Mouse (Mus musculus): ENCODE results near the gene Ttc36. TPM values are rescaled to one million over a fixed set of nuclear protein-coding genes. Genes with fewer than 3 reads are reported as not detected.

Ttc36 gene
- polyA plus RNA-seq (2012; rRNA removed), result 1.9 and 2.2 TPM in 2 replicates

DNA sequence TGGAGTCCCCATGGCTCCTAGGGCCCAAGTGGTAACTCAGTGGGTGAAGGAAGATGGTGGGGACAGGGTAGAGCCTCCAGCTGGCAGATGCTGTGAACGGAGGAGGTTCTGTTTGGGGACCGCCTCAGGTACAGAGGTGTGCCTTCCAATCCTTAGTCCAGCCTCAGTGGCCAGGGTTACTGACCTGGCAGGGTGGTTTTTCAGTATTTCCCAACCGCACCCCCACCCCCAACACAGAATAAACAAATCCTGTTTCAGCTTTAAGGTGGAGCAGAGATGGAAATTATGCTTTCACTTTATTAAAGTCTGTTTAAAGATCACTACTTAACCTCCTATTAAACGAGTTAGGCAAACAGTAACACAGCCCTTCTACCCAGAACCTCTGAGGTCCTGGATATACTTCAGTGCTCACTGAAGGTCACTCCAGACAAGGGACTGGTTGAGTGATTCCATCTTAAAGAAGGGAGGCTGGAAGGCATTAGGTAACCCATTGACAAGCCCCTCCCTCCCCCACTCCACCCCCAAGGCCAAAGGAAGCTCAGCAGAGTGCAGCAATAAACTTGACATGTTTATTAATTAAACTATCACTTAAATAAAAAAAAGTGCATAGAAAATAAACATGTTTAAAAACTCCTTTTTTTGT lies at the start of gene Ttc36:
TSS of gene Ttc36 (minus strand) at position 265 of the 643 bp plus-strand sequence.
- Histone ChIP-seq H3K27ac (ENCODE audit: insufficient read depth, low read length) (no peak within 1 kb of the TSS), H3K4me3 (ENCODE audit: extremely low read depth, insufficient read depth, insufficient read length) (no peak within 1 kb of the TSS), H3K4me1 (ENCODE audit: control insufficient read depth, insufficient read depth, insufficient read length) (peaks cover 4% of the 10 kb centered on the region; the same call in 1 of the 2 replicates), H3K36me3 (ENCODE audit: control insufficient read depth, insufficient read depth, low read length) (peaks cover 23% of the 10 kb centered on the region), H3K27me3 (ENCODE audit: control insufficient read depth, insufficient read depth, low read length) (peaks cover 3% of the 10 kb centered on the region)
- no peak for DNase-seq (ENCODE audit: low read depth in 1 of 2, low spot score in 2 of 2)
- TF ChIP-seq CTCF (IDR thresholded peaks at IDR 0.05; ENCODE audit: extremely low read depth, insufficient read depth, insufficient read length, insufficient replicate concordance) (no peak), POLR2A (IDR thresholded peaks at IDR 0.05; ENCODE audit: low read depth, low read length) (no peak)
- WGBS, result 80% methylated on average over 4 of the region's 4 CpGs

GRCm38 (mm10) chr9:44847446-44847845 lies 44.6 kb upstream of the Ttc36 start:
- H3K4me3 ChIP-seq (ENCODE audit: extremely low read depth, insufficient read depth, insufficient read length), result no peak overlapping the region
- no peaks in the 10 kb centered on the region for H3K4me1 ChIP-seq (ENCODE audit: control insufficient read depth, insufficient read depth, insufficient read length)
- 90% methylated on average over 6 of the region's 6 CpGs for WGBS
- peaks cover 49% of the 10 kb centered on the region for H3K36me3 ChIP-seq (ENCODE audit: control insufficient read depth, insufficient read depth, low read length)
- TF ChIP-seq CTCF (IDR thresholded peaks at IDR 0.05; ENCODE audit: extremely low read depth, insufficient read depth, insufficient read length, insufficient replicate concordance), result no peak
- TF ChIP-seq POLR2A (IDR thresholded peaks at IDR 0.05; ENCODE audit: low read depth, low read length), result no peak
- no peak for DNase-seq (ENCODE audit: low read depth in 1 of 2, low spot score in 2 of 2)
- H3K27me3 ChIP-seq (ENCODE audit: control insufficient read depth, insufficient read depth, low read length), result no peaks in the 10 kb centered on the region
- H3K27ac ChIP-seq (ENCODE audit: insufficient read depth, low read length), result no peak overlapping the region

DNA sequence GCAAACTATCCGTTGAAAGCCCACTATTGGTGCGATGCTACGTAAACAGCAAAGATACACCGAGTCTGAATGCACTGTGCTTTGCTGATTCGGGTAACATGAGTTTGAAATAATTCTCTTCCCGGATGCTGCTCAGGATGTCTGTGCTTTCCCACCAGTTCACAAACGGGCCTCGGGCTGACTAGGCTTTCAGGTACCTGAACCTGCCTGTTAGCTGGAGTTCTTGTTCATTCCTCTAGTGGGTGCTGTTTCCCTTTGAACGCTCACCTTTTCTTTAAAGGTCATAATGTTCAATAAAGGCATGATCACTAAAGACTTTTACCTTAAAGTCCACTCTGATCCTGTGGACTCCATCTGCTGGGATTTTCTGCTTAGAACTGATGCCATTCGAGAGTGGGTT lies 38.4 kb upstream of the Ttc36 start:
- peaks cover 48% of the 10 kb centered on the region for H3K36me3 ChIP-seq (ENCODE audit: control insufficient read depth, insufficient read depth, low read length)
- 78% methylated on average over 10 of the region's 10 CpGs for WGBS
- no peak overlapping the region for H3K27ac ChIP-seq (ENCODE audit: insufficient read depth, low read length)
- no peak for TF ChIP-seq POLR2A (IDR thresholded peaks at IDR 0.05; ENCODE audit: low read depth, low read length)
- TF ChIP-seq CTCF (IDR thresholded peaks at IDR 0.05; ENCODE audit: extremely low read depth, insufficient read depth, insufficient read length, insufficient replicate concordance), result peak; percentile 35; the same call in 1 of the 2 replicates
- no peaks in the 10 kb centered on the region for H3K27me3 ChIP-seq (ENCODE audit: control insufficient read depth, insufficient read depth, low read length)
- H3K4me1 ChIP-seq (ENCODE audit: control insufficient read depth, insufficient read depth, insufficient read length), result no peaks in the 10 kb centered on the region
- DNase-seq (ENCODE audit: low read depth in 1 of 2, low spot score in 2 of 2), result peak; percentile 29 to 39
- no peak overlapping the region for H3K4me3 ChIP-seq (ENCODE audit: extremely low read depth, insufficient read depth, insufficient read length)

DNA sequence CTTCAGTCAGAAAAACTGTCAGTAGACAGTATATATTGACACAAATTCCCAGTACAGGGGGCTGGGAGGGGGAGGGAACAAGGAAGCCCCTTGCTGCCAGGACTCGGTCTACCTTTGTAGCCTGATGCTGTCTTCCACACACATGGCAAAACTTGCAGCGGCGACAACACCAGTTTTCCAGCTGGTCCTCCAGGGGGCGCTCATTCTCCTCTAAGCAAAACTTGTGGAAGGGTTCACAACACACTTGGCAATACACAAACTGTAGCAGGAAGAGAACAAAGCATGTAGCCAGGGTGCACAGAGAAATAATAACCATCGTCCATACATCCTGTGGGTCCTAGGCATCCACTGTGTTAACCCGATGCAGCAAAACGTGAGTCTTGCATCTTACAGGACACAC lies 33.6 kb upstream of the Ttc36 start:
- no peaks in the 10 kb centered on the region for H3K27me3 ChIP-seq (ENCODE audit: control insufficient read depth, insufficient read depth, low read length)
- 61% methylated on average over 7 of the region's 7 CpGs for WGBS
- no peak overlapping the region for H3K4me3 ChIP-seq (ENCODE audit: extremely low read depth, insufficient read depth, insufficient read length)
- peaks cover 45% of the 10 kb centered on the region for H3K36me3 ChIP-seq (ENCODE audit: control insufficient read depth, insufficient read depth, low read length)
- no peaks in the 10 kb centered on the region for H3K4me1 ChIP-seq (ENCODE audit: control insufficient read depth, insufficient read depth, insufficient read length)
- DNase-seq (ENCODE audit: low read depth in 1 of 2, low spot score in 2 of 2), result peak; percentile 41 to 63
- H3K27ac ChIP-seq (ENCODE audit: insufficient read depth, low read length), result no peak overlapping the region
- TF ChIP-seq CTCF (IDR thresholded peaks at IDR 0.05; ENCODE audit: extremely low read depth, insufficient read depth, insufficient read length, insufficient replicate concordance) (peak; percentile 63; the same call in 1 of the 2 replicates), POLR2A (IDR thresholded peaks at IDR 0.05; ENCODE audit: low read depth, low read length) (no peak)

GRCm38 (mm10) chr9:44832356-44832755 lies 29.5 kb upstream of the Ttc36 start:
- no peak for DNase-seq (ENCODE audit: low read depth in 1 of 2, low spot score in 2 of 2)
- Histone ChIP-seq H3K36me3 (ENCODE audit: control insufficient read depth, insufficient read depth, low read length) (peaks cover 43% of the 10 kb centered on the region), H3K4me3 (ENCODE audit: extremely low read depth, insufficient read depth, insufficient read length) (no peak overlapping the region), H3K4me1 (ENCODE audit: control insufficient read depth, insufficient read depth, insufficient read length) (no peaks in the 10 kb centered on the region), H3K27ac (ENCODE audit: insufficient read depth, low read length) (no peak overlapping the region), H3K27me3 (ENCODE audit: control insufficient read depth, insufficient read depth, low read length) (no peaks in the 10 kb centered on the region)
- TF ChIP-seq CTCF (IDR thresholded peaks at IDR 0.05; ENCODE audit: extremely low read depth, insufficient read depth, insufficient read length, insufficient replicate concordance) (no peak), POLR2A (IDR thresholded peaks at IDR 0.05; ENCODE audit: low read depth, low read length) (no peak)
- 96% methylated on average over 4 of the region's 4 CpGs for WGBS

- Histone ChIP-seq H3K36me3 (ENCODE audit: control insufficient read depth, insufficient read depth, low read length) (peaks cover 48% of the 10 kb centered on the region), H3K27me3 (ENCODE audit: control insufficient read depth, insufficient read depth, low read length) (no peaks in the 10 kb centered on the region), H3K4me3 (ENCODE audit: extremely low read depth, insufficient read depth, insufficient read length) (no peak overlapping the region), H3K4me1 (ENCODE audit: control insufficient read depth, insufficient read depth, insufficient read length) (no peaks in the 10 kb centered on the region), H3K27ac (ENCODE audit: insufficient read depth, low read length) (no peak overlapping the region)
- TF ChIP-seq CTCF (IDR thresholded peaks at IDR 0.05; ENCODE audit: extremely low read depth, insufficient read depth, insufficient read length, insufficient replicate concordance) (no peak), POLR2A (IDR thresholded peaks at IDR 0.05; ENCODE audit: low read depth, low read length) (no peak)
- DNase-seq (ENCODE audit: low read depth in 1 of 2, low spot score in 2 of 2), result no peak
- 71% methylated on average over 2 of the region's 2 CpGs for WGBS
Measured at GRCm38 (mm10) chr9:44830506-44830905, 27.6 kb upstream of the Ttc36 start.

- Histone ChIP-seq H3K4me1 (ENCODE audit: control insufficient read depth, insufficient read depth, insufficient read length) (no peaks in the 10 kb centered on the region), H3K4me3 (ENCODE audit: extremely low read depth, insufficient read depth, insufficient read length) (no peak overlapping the region), H3K27ac (ENCODE audit: insufficient read depth, low read length) (no peak overlapping the region), H3K36me3 (ENCODE audit: control insufficient read depth, insufficient read depth, low read length) (peaks cover 49% of the 10 kb centered on the region), H3K27me3 (ENCODE audit: control insufficient read depth, insufficient read depth, low read length) (no peaks in the 10 kb centered on the region)
- WGBS, result 93% methylated on average over 11 of the region's 11 CpGs
- DNase-seq (ENCODE audit: low read depth in 1 of 2, low spot score in 2 of 2), result no peak
- no peak for TF ChIP-seq POLR2A (IDR thresholded peaks at IDR 0.05; ENCODE audit: low read depth, low read length)
- TF ChIP-seq CTCF (IDR thresholded peaks at IDR 0.05; ENCODE audit: extremely low read depth, insufficient read depth, insufficient read length, insufficient replicate concordance), result no peak
Measured at GRCm38 (mm10) chr9:44828944-44829343, 26.1 kb upstream of the Ttc36 start.
